Mouse (Mus musculus): ENCODE results near the gene Srbd1. TPM values are rescaled to one million over a fixed set of nuclear protein-coding genes. Genes with fewer than 3 reads are reported as not detected.

Srbd1 gene
- polyA plus RNA-seq, 1 experiment from 2014 or later, result 4.0 TPM

DNA sequence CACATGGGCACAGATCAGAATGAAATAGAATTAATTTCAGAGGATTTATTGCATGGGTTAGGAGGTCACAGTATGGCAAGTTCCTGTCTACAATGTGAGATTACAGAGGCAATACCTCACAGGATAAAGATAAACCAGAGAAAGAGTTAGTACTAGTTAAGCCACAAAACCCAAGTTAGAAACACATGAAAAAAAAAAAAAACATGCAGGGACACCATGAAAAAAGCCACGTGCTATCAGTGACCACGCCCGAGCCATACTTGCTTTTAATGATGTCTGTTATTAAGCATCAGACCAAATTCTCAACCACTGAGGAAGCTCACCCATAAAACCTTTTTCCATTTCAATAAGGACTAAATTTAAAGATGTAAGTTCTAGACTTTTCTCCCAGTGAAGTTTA lies 120.4 kb downstream of the Srbd1 start:
- Histone ChIP-seq H3K27me3 (replicated peaks; ENCODE audit: insufficient read depth, low read length) (no peaks in the 10 kb centered on the region), H3K4me3 (ENCODE audit: low read depth, low read length) (no peak overlapping the region), H3K9me3 (ENCODE audit: low read length) (no peaks in the 10 kb centered on the region), H3K4me1 (ENCODE audit: insufficient read depth, low read depth, low read length) (no peaks in the 10 kb centered on the region), H3K27ac (ENCODE audit: low read length) (no peak overlapping the region), H3K36me3 (ENCODE audit: insufficient read depth, low read length) (no peaks in the 10 kb centered on the region), H3K9ac (replicated peaks; ENCODE audit: low read depth) (no peak overlapping the region), H3K4me2 (replicated peaks; ENCODE audit: low read depth, low read length) (no peak overlapping the region)
- DNase-seq (ENCODE audit: low spot score), result no peak
- TF ChIP-seq CTCF (IDR thresholded peaks at IDR 0.05) (no peak), EP300 (IDR thresholded peaks at IDR 0.05) (no peak)
- no peak for ATAC-seq
- WGBS, result 85% methylated on average over 3 of the region's 3 CpGs

DNA sequence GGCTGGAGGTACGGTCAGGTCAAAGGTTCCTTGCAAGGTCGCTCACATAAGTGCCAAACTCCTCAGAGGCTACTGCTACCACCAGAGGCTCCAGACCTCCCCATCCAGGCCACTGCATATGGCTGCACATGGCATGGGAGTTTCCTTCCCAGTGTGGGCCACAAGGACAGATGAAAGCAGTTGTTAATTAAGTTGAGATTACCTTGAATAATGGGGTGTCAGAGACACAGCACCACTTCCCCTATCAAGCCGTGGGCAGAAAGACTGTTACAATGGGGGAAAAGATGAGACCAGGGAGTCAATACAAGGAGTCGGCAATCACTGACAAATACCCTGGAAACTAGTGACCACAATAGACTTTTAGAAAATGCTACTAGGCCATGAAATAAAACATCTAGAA lies 122.6 kb downstream of the Srbd1 start:
- Histone ChIP-seq H3K27me3 (replicated peaks; ENCODE audit: insufficient read depth, low read length) (no peaks in the 10 kb centered on the region), H3K4me2 (replicated peaks; ENCODE audit: low read depth, low read length) (no peak overlapping the region), H3K9me3 (ENCODE audit: low read length) (no peaks in the 10 kb centered on the region), H3K9ac (replicated peaks; ENCODE audit: low read depth) (no peak overlapping the region), H3K4me1 (ENCODE audit: insufficient read depth, low read depth, low read length) (no peaks in the 10 kb centered on the region), H3K27ac (ENCODE audit: low read length) (no peak overlapping the region), H3K4me3 (ENCODE audit: low read depth, low read length) (no peak overlapping the region), H3K36me3 (ENCODE audit: insufficient read depth, low read length) (no peaks in the 10 kb centered on the region)
- WGBS, result 69% methylated on average over 4 of the region's 4 CpGs
- DNase-seq (ENCODE audit: low spot score) (no peak), ATAC-seq (no peak)
- TF ChIP-seq EP300 (IDR thresholded peaks at IDR 0.05) (no peak), CTCF (IDR thresholded peaks at IDR 0.05) (no peak)

DNA sequence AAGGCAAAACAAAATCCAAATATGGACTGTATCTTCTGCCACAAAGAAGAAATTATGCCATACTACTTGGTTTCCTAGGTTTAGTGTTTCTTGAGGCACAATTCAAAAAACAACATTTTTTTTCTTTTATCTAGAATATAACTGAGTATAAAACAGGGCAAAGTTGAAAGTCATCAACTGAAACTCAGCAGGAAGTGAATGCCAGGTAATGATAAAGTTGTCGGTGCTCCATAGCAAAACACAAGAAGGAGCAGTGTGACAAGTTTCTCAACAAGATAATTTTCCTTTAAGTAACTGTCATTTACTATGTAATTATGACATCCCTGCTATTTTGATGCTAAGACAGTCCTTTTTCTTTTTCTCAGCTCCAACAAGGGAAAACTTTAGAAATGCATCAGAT lies 123.2 kb downstream of the Srbd1 start:
- Histone ChIP-seq H3K9me3 (ENCODE audit: low read length) (no peaks in the 10 kb centered on the region), H3K4me3 (ENCODE audit: low read depth, low read length) (no peak overlapping the region), H3K27ac (ENCODE audit: low read length) (no peak overlapping the region), H3K4me1 (ENCODE audit: insufficient read depth, low read depth, low read length) (no peaks in the 10 kb centered on the region), H3K9ac (replicated peaks; ENCODE audit: low read depth) (no peak overlapping the region), H3K4me2 (replicated peaks; ENCODE audit: low read depth, low read length) (no peak overlapping the region), H3K27me3 (replicated peaks; ENCODE audit: insufficient read depth, low read length) (no peaks in the 10 kb centered on the region), H3K36me3 (ENCODE audit: insufficient read depth, low read length) (no peaks in the 10 kb centered on the region)
- no peak for DNase-seq (ENCODE audit: low spot score)
- TF ChIP-seq CTCF (IDR thresholded peaks at IDR 0.05) (no peak), EP300 (IDR thresholded peaks at IDR 0.05) (no peak)
- WGBS, result 38% methylated on average over 1 of the region's 1 CpGs
- ATAC-seq, result no peak

DNA sequence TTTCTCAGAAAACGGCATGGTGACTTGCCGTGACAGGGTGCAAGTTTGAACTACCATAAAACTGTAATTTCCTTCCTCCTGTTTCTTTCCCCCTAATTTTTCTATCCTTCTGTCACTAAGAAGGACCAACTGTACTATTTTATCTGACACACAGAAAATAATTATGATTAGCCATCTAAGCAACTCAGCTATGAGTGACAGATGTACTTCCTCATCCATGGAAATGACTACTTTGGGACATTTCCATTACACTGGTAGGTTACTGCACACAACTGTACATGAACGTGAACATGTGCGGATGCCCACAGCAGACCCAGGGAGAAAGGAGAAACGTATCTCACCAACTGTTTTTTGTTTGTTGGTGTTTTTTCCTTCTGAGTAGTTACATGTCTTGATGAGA lies 123.7 kb downstream of the Srbd1 start:
- ATAC-seq, result no peak

DNA sequence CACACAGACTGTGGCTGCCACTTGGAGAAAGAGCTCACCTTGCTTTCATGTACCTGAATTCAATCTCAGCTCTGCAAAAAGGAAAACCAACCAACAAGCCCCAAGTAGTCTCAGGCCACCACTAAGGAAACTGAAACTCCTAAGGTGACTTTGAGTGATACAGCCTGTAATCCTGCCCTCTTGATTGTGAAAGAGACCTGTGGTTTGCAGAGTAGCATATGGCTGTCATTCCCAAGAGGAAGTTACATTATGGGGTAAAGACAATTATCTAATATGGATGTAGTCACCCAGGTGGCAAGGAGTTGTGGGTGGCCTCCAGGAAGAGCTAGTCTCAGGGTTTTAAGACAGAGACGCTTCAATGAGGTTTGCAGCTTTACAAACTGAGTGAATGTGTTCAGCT lies 125.2 kb downstream of the Srbd1 start:
- no peak overlapping the region for H3K4me3 ChIP-seq (ENCODE audit: low read depth, low read length)
- H3K9me3 ChIP-seq (ENCODE audit: low read length), result no peaks in the 10 kb centered on the region
- 85% methylated on average over 1 of the region's 1 CpGs for WGBS
- DNase-seq (ENCODE audit: low spot score) (peak; percentile 14), ATAC-seq (no peak)
- no peak overlapping the region for H3K9ac ChIP-seq (replicated peaks; ENCODE audit: low read depth)
- no peaks in the 10 kb centered on the region for H3K27me3 ChIP-seq (replicated peaks; ENCODE audit: insufficient read depth, low read length)
- H3K4me1 ChIP-seq (ENCODE audit: insufficient read depth, low read depth, low read length), result no peaks in the 10 kb centered on the region
- no peaks in the 10 kb centered on the region for H3K36me3 ChIP-seq (ENCODE audit: insufficient read depth, low read length)
- TF ChIP-seq EP300 (IDR thresholded peaks at IDR 0.05) (no peak), CTCF (IDR thresholded peaks at IDR 0.05) (no peak)
- no peak overlapping the region for H3K4me2 ChIP-seq (replicated peaks; ENCODE audit: low read depth, low read length)
- H3K27ac ChIP-seq (ENCODE audit: low read length), result no peak overlapping the region

More for the DNA sequence above, 123.7 kb downstream of the Srbd1 start:
- no peak for DNase-seq (ENCODE audit: low spot score)
- TF ChIP-seq CTCF (IDR thresholded peaks at IDR 0.05) (no peak), EP300 (IDR thresholded peaks at IDR 0.05) (no peak)
- 91% methylated on average over 5 of the region's 5 CpGs for WGBS
- no peak overlapping the region for H3K4me3 ChIP-seq (ENCODE audit: low read depth, low read length)
- no peak overlapping the region for H3K9ac ChIP-seq (replicated peaks; ENCODE audit: low read depth)
- H3K27me3 ChIP-seq (replicated peaks; ENCODE audit: insufficient read depth, low read length), result no peaks in the 10 kb centered on the region
- H3K9me3 ChIP-seq (ENCODE audit: low read length), result no peaks in the 10 kb centered on the region
- no peaks in the 10 kb centered on the region for H3K4me1 ChIP-seq (ENCODE audit: insufficient read depth, low read depth, low read length)
- H3K27ac ChIP-seq (ENCODE audit: low read length), result no peak overlapping the region
- H3K4me2 ChIP-seq (replicated peaks; ENCODE audit: low read depth, low read length), result no peak overlapping the region
- H3K36me3 ChIP-seq (ENCODE audit: insufficient read depth, low read length), result no peaks in the 10 kb centered on the region

DNA sequence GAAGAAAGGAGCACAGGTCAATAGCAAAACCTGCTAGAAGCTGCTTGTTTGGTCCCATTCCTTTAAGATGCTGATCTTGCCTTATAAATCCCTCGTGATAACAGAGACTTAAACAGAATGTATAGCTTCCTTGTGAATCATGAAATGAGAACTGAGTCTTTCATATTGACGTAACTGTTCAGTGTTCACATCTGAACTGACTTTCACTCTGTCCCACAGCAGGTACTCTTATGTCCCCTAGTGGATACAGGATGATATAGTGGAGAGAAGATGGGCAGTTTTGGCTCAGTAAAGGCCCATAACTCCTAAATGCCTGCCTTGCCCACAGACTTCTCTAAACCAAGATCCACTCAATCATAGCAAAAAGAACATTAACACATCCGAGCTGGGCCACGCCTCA lies 130.7 kb downstream of the Srbd1 start:
- 67% methylated on average over 4 of the region's 4 CpGs for WGBS
- no peak for TF ChIP-seq EP300 (IDR thresholded peaks at IDR 0.05)
- TF ChIP-seq CTCF (IDR thresholded peaks at IDR 0.05), result peak; percentile 55
- H3K9ac ChIP-seq (replicated peaks; ENCODE audit: low read depth), result no peak overlapping the region
- H3K4me1 ChIP-seq (ENCODE audit: insufficient read depth, low read depth, low read length), result no peaks in the 10 kb centered on the region
- H3K27ac ChIP-seq (ENCODE audit: low read length), result no peak overlapping the region
- no peaks in the 10 kb centered on the region for H3K36me3 ChIP-seq (ENCODE audit: insufficient read depth, low read length)
- no peak overlapping the region for H3K4me3 ChIP-seq (ENCODE audit: low read depth, low read length)
- ATAC-seq, result no peak
- DNase-seq (ENCODE audit: low spot score), result no peak
- no peaks in the 10 kb centered on the region for H3K27me3 ChIP-seq (replicated peaks; ENCODE audit: insufficient read depth, low read length)
- no peak overlapping the region for H3K4me2 ChIP-seq (replicated peaks; ENCODE audit: low read depth, low read length)
- H3K9me3 ChIP-seq (ENCODE audit: low read length), result no peaks in the 10 kb centered on the region

DNA sequence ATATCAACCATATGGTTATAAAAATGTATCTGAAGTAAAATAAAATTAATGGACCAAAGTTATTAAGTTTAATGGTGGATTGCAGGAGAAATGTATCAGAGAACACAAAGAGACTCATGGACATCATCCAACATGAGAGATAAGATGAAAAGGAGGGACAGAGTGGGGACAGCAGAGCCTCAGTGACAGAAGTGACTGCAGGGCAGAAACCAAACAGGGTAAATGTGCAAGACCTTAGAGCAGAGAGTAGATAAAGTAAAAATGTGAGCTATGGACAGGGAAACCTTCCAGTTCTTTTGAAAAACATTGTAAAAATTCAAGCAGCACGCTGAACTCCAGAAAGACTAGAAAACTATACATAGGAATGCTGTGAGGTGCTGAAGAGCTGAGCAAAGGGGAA lies 132.4 kb downstream of the Srbd1 start:
- Histone ChIP-seq H3K27me3 (replicated peaks; ENCODE audit: insufficient read depth, low read length) (no peaks in the 10 kb centered on the region), H3K9me3 (ENCODE audit: low read length) (no peaks in the 10 kb centered on the region), H3K27ac (ENCODE audit: low read length) (no peak overlapping the region), H3K4me1 (ENCODE audit: insufficient read depth, low read depth, low read length) (no peaks in the 10 kb centered on the region), H3K36me3 (ENCODE audit: insufficient read depth, low read length) (no peaks in the 10 kb centered on the region), H3K9ac (replicated peaks; ENCODE audit: low read depth) (no peak overlapping the region), H3K4me2 (replicated peaks; ENCODE audit: low read depth, low read length) (no peak overlapping the region), H3K4me3 (ENCODE audit: low read depth, low read length) (no peak overlapping the region)
- TF ChIP-seq CTCF (IDR thresholded peaks at IDR 0.05), result no peak
- WGBS, result 63% methylated on average over 1 of the region's 1 CpGs
- DNase-seq (ENCODE audit: low spot score) (no peak), ATAC-seq (no peak)
